Mouse (Mus musculus) heart, adult 18-20 months (tissue): ENCODE data around the gene Pop5. TPM values are rescaled to one million over a fixed set of nuclear protein-coding genes. Genes with fewer than 3 reads are reported as not detected.

Source experiments
- DNase-seq, 2 experiments: peaks; one replicate each; pipeline ENCODE4 v3.0.0; 2021 to 2022; ENCODE audit warnings: mixed read lengths in 1 of 2
- long read RNA-seq, 2 experiments: library from polyadenylated mRNA; stranded (forward); transcript quantifications; one replicate each; pipeline ENCODE4 v2.0.0; 2021
- total RNA-seq, 2 experiments: library from RNA; stranded (reverse); gene quantifications; 2 replicates each; pipeline ENCODE4 v1.2.3; 2021

The Pop5 gene
- 10 to 100 TPM; 35.6 to 37.4 TPM for total RNA-seq
- long read RNA-seq, experiment 1, partial matches to known transcripts: 18 of 20 reads
- long read RNA-seq, experiment 1, other reads (novel, unspliced or antisense): 2 of 20 reads
- long read RNA-seq, experiment 2, partial matches to known transcripts: 15 of 17 reads
- long read RNA-seq, experiment 2, other reads (novel, unspliced or antisense): 1 of 17 reads

DNA sequence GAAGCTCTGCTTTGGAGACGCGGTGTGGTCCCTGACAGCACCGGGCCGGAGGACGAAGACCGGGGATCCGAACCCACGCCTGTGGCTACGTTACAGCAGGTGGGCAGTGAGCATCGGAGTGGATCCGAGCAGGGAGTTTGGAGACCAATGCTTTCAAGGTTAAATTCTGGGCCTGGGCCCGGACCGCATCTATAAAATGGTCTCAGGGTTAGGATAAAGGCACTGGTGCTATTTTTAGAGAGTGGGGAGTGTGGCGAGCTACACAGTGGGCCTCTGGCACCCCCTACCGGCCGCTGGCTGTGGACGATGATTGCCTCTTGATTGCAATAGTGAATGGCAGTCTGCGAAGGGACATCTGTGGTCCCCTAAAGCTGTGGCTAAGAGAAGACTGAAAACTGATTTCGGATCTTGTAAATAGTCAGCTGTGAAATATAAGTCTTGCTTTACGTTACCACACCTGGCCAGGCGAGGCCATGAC lies at the start of gene Pop5:
Gene Pop5 (plus strand): TSS at position 51 of the 478 bp plus-strand sequence.
- DNase-seq: peak; percentile 89 to 96

DNA sequence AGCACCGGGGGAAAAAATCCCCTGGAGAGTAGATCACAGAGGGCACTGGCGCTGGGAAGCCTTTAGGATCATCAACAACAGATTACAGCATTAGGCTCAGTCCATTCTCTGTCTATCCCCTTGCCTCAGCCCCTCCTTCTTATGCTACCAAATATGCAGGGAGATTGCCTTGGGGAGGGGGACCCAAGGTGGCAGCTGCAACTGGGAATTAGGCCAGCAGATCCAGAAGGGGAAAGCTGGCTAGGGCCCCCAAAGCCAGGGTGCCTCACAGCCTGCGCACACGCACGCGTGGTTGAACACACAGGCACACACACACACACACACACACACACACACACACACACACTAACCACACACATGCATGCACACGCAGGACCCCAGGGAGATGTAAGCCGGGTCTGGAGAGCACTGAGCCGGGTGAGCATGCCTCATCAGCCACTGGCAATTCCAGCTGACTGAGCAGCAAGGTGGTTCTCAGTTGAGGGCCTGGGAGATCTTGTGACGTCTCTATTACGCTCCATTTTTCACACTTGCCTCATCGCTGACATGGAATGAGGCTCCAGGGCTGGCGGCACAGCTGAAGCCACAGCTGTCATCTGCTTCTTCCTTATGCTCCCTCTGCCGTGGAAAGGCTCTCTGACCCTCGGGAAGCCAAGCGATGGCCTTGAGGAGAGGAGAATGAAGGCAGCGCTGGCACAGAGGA lies 49.1 kb upstream of the Pop5 start:
- no peak for DNase-seq

DNA sequence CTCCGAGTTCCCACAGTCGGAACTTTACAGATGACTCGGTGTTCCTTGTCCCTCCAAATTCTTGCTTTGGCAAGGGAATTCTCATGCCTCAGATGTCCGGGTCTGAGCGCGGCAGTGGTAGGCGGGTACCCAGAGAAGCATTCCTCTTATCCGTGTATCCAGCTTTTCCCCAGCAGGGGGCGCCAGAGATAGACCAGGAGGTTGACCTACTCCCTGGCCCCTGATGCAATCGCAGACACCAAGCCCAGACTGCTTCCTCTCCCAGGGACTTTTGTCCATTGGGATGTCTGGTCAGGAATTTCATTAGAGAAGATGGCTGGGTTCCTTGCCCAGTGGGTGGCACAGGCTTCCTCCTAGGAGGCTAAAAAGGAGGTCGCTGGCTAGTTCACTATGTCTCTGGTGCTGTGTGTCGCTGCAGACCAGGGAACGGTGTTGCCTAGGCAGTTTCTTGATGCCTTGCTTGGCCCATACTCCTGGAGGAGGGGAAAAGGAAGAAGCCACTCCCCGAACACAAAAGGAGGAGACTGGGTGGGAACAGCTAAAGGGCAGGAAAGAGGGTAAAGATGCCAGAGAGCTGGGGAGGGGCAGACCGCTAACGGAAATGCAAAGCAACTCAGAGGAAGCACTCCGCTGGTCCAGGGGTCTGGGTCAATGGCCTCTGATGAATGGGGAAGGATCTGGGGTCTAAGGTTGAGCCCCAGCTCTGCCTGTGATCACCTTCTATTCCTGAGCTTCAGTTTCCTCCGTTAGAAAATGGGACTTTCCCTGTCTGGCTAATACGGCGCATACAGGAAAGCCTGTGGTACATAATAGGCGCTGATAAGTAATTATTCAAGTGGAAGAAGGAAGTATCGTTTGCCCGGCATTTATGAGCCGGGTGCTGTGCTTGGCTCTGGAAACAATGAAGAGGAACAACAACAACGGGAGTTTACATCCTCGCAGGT lies 48.2 kb upstream of the Pop5 start:
- DNase-seq: peak; percentile 97 to 98

DNA sequence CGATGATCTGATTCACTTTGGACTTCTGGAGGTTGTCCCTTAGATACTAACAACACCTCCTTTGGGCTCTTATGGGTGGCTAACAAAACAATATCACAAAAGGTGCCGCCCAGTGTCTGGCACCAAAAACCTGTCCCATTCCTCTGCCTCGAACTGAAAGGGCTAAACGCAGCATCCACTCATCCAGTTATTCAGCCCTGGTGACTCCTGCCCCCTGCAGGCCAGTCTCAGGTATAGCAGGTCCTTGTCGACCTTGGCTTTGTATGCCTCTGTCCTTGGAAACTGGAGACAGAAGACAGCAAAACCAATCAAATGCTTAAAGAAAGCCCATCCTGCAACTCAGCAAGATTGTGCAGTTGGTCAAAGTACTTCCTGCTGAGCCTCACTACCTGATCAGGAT lies 46.8 kb upstream of the Pop5 start:
- peak in 1 of 2 experiments; percentile 66 for DNase-seq

DNA sequence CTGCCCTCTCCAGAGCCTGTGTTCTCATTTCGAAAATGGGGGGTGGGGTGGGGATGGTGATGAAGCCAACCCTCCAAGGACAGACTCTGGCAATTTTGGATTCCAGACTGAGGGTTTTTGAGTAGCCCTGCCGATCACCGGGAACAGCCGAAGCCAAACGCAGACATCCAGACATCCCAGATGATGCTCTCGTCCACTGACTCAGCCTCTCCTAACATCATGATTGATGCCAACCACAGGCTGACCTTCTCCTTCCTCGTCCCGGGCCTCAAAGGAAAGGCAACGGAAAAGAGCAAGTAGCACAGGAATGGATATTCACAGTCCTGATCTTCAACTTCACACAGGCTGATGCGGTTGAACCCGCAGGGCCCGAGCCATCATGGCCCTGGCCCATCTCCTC lies 45.6 kb upstream of the Pop5 start:
- DNase-seq: no peak

DNA sequence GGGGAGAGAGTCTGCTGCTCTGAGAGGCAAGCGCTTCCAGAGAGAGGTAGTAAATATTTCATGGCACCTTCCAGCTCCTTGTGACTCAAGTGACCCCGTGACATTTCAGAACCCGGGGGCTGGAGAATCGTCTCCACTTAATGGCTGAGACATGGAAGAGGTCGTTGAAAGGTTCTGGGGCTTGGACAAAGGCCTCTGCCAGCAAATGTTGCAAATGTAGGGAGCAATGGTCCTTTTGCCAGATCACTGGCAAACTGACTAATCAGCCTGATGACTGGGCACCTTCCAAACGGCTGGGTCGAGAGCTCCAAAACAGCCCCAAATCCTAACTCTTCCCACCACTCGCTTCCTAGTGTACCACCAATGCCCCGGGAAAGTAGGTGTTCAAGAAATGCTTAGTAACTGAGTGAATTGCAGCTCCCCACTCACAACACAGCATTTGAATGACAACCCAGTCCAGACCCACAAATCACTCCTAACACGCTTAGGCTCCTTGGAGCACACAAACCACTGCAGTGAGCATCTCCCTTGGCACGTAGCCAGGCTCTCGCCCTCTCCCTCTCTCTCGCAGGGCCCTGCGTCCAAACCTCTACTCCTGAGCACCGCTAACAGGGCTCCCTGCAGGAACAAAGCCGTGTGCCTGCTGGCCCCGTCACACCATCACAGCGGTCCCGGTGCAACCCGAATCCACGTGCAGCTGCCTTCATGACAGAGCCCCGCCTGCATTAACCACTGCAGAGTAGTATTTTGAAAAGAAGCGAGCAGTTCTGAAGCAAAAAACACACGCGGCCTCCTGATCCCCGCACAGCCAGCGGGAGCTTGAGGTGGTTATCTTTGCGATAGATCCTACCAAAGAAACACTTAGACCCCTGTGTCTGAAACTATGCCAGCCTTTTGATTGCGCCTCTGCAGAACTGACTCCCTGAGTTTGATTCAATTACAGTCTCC lies 43.5 kb upstream of the Pop5 start:
- DNase-seq: no peak

DNA sequence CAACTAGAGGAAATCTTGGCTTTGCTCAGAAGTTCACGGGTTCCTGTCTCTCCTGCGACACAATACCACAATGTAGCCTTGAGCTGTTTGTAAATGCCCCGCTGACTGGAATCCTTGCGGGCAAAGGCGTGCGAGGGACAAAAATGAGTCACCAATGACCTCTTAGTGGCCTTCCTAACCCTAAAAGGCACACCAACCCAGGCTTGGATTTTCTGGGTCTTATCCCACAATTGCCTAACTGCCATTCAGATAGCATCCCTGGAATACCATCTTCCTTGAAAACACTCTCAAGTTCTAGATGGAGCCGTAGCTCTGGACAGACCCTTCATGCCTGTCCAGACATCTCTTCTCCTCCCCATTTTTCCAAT lies 42.8 kb upstream of the Pop5 start:
- no peak for DNase-seq

DNA sequence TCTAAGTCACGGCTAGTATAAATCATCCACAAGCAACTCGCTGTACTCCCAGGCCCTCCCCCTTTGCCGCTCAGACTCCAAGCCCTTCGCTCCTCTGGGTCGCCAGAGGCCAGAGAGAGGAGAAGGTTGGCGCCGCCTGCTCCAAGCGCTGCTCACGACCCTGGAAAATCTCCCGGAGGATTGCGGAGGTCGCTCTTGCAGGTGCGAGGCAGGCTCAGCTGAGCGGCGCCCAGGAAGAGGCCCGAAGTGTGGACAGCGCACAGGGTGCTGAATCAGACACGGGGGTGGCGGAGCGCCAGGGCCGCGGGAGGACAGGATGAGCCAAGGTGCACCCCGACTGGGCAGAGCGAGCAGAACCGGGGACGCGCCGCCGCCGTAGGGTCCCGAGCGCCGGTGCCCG lies 42.4 kb upstream of the Pop5 start:
- peak; percentile 60 to 78 for DNase-seq

DNA sequence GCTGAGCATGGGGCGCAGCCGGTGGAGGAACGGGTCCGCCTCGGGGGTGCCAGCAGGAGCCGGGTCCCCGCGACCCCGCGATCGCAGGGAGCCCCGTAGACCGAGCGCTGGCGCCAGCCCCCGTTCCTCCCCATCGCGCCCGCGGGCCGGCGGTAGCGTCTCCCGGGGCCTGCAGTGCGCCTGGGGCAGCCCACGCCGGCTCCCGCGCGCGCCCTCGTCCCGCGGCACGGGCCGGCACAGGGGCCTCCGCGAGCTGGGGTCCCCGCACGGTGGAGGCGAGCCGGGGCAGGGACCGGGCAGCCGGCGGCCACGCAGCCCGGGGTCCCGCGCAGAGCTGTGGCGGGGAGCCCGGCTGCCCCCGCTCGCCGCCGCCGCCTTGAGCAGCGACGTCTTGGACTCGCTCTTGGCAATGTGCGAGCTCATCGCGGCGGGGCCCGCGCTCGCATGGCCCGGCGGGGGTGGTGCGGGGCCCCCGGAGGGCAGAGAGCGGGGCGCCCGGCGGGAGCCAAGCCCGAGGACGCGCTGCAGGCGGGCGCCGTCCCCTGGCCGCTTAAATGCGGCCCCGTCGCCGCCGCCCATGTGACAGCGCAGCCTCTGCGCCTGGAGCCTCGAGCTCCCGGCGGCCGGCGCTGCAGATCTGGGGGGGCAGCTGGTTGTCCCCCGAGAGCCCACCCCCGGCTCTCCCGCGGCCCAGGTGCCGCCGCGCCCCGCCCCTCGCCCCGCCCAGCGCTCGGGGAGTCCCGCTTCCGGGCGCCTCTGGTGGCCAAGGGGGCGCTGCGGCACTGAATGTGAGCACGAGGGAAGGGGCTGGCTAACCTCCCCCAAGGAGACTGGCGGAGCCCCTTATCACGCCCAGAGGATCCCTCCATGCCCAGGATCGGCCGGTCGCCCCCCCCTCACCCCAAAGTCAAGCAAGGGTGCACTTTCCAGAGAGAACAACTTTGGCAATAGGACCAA lies 41.7 kb upstream of the Pop5 start, which contains the start of gene Cabp1:
Gene Cabp1 (minus strand): TSS at position 713 of the 957 bp plus-strand sequence.
- DNase-seq: peak in 1 of 2 experiments; percentile 48

DNA sequence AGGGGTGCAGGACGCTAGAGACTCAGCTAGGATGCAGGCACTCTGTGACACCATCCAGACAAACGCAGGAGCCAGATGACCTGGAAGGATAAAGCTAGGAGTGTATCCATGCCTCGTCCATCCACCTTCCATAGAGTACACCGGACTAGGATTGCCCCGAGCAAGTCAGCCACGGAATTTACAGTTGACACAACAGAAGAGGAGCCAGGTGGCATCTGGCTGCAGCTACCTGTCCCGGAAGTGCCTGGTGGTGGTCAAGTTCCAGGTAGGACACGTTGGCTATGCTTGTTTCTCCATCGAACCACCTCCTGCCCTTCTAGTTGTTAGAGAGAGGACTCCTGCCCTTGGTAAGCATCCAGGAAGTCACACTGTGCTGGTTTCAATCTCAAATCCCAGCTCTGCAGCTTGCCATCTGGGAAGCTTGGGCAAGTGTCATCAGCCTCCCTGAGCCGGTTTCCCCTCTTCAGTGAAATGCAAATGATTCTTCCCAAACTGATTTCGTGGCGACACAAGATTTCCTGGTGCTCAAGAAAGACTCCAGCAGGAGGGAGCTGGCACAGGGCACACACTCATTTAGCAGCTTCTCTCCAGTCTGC lies 40.9 kb upstream of the Pop5 start:
- DNase-seq: no peak

DNA sequence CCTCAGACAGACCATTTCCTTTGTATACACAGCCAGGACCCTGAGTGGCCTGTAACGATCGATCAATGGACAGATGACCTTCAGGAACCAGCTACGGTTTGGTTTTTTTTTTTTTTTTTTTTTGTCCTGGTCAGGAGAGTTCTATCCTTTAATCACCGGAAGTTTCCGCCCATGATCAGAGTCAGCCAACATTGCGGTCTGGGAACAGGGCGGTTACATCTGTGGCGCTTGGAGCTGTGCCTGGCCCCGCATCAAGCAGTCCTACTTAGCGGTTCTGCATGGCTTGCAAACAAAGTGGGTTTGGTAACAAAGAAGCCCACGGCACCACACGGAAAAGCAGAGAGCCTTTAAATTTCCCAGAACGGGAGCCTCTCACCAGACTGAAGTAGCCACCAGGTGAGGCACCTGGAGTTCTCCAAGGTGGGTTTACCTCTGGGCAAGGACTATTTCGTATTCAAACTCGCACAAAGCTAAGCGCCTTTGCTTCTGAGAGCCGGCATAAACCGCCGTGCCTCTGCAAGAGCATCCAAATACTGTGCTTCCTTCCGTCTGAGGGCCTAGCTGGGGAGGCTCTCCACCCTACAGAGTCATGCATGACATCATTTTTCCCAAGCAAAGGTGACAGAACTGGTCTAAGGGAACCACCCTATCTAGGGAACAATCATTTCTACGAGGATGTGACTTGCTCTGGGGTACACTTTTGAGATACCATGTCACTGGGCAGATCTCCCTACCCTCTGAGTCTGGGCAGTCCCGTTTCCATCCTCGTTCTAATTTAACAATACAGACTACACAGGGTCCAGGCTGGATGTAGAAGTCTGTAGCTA lies 31.7 kb upstream of the Pop5 start:
- peak; percentile 63 to 67 for DNase-seq

DNA sequence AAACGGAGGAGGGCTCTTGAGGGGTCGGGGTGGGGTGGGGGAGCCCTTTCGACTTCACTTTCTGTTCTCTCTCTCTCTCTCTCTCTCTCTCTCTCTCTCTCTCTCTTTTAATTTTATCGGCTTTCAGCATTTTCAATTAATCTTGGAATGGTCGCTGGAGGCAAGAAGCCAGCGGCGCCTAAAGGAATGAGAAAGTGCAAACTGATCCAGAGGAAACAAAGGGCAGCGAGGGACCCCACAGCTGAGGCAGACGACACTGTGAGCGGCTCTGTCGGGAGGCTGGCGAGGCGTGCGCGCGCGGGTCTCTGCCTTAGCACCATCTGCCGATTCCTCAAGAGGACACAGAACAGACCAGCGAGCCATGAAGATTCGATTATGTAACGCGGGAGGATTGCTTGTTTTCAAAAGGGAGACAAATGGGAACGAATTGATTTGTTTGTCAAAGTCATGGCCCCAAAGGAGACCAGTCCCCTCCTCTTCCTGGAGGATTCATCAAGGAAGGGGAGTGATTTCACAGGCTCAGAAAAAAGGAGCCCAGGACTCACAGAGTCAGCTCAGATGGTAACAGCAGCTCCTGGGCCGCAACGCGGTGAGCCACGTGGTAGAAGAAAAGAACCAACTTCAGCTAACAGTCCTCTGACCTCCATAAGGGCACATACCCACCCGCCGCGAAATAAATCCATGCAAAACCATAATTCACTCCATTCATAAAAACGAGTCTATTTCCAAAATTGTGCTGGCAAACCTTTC lies 30.9 kb upstream of the Pop5 start:
- DNase-seq: peak; percentile 45 to 73

DNA sequence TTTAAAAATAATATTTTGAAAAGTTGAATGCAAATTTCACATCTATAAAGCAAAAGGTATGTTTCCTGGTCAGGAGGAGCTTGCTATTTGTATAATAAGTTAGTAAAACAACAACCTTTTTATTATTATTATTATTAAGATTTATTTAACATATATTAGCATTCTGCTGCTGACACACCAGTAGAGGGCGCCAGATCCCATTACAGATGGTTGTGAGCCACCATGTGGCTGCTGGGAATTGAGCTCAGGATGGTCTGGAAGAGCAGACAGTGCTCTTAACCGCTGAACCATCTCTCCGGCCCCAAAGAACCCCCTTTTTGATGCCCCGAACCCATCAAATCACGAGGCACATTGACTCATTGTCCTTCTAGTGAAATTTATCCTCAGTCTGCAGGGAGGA lies 28.4 kb upstream of the Pop5 start:
- no peak for DNase-seq

DNA sequence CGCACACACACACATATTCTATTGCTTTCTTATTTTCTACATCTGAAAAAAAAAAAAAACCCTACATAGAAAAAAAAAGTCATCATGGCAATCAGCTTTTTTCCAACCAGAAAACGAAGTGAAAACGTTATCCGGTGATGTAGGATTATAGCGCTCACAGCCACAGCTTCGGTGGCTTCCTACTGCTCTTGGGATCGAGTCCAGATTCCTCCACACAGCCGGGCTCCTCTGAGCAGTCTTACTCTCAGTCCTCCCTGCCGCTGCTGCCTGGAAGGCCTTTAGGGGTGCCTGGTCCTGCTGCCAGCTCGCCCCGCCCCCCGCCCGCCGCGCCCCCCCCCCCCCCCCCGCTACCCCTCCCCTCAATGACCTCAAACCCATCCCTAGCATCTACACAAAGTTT lies 27.7 kb upstream of the Pop5 start:
- no peak for DNase-seq

DNA sequence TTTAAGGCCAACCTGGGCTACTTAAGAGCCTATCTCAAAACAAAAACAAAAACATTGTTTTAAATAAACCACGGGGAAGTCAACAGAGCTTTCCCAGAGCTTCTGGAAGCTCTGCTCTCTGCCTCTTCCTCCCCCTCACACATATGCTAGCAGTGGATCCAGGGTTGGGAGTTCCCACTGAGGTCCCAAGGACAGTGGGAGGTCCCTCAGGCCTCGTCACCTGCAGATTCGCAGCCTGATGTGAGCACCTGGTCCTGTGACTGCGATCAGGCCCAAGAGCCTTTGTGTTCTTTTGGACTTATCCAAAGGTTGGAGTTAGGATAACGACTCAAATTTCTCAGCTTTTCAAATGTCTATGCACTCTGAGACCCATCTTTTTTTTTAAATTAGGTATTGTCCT lies 27.0 kb upstream of the Pop5 start:
- DNase-seq: no peak

DNA sequence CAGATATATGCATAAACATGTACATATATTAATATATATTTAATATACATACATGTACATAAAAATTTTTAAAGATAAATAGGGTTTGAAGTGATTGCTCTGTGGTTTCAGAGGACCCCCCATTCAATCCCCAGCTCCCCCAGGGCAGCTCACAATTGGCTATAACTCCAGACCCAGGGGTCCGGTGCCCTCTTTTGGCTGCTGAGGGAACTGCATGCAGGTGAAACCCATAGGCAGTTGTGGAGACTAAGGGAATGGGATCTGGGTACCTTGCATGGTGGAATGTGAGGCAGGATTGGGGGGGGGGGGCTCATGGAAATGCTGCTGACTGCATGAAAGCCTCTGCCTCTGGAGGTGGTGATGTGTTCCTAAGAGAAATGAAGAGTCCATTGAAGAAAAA lies 25.3 kb upstream of the Pop5 start:
- peak in 1 of 2 experiments; percentile 60 for DNase-seq

DNA sequence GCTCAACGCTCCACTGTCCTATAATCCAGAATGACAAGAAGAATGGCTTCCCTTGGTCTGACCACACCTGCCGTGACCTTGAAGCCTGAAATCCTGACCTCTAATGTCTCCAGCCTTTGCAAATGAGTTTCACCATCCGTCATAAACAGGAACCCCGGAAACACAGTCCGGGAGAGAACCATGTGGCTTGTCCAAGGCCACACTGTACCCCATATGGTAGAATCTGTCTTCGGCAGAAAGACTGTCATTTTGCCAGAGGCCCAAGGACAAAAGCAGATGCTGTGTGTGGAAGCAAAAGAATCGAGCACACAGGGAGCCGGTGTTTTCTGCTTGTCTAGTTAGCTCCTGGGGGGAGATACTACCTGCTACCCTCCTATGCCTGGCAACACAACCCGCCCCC lies 23.2 kb upstream of the Pop5 start:
- DNase-seq: no peak

DNA sequence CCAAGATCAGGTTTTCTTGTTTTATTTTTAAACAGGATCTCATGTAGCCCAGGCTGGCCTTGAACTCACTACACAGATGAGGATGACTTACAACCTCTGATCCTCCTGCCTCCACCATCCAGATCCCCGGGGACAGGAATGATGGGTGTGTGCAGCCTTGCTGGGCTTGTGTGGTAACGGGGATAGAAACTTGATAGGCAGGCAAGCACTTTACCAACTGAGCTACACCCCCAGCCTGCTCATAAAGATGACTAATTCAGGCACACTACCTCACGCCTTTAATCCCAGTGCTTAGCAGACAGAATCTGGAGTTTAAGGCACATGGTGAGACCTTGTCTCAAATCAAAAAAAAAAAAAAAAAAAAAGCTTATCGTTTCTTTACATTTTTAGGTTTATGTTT lies 22.8 kb upstream of the Pop5 start:
- no peak for DNase-seq
